Mouse (Mus musculus) erythroblast, embryonic 14.5 days (primary cell): ENCODE data around the gene Dctn2.

ENCODE experiments used
- GATA1 ChIP-seq: IDR thresholded peaks from 2 replicates; pipeline ENCODE4 v1.6.1; 2012; ENCODE audit warnings: low read length, inconsistent platforms, mixed read lengths
- TAL1 ChIP-seq: IDR thresholded peaks from 3 replicates; pipeline ENCODE4 v1.6.1; 2012; ENCODE audit warnings: low read length, inconsistent platforms, mixed read lengths

- TF ChIP-seq TAL1 (no peak), GATA1 (no peak)
These were observed 60.7 kb downstream of the Dctn2 start for GRCm38 (mm10) chr10:127326828-127327227.
